Mouse (Mus musculus) heart, postnatal 0 days (tissue): ENCODE data around the gene Osbpl6.

Experiments
- CTCF ChIP-seq: IDR thresholded peaks from 2 replicates; pipeline ENCODE4 v1.5.1; 2016; ENCODE audit warnings: antibody characterized with exemption, control low read depth, low read depth
- EP300 ChIP-seq: IDR thresholded peaks from 2 replicates; pipeline ENCODE4 v1.6.1; 2016; ENCODE audit warnings: antibody characterized with exemption, low read depth

GRCm38 (mm10) chr2:76606704-76607103 is 200.4 kb downstream of the Osbpl6 start:
- TF ChIP-seq EP300, result no peak
- no peak for TF ChIP-seq CTCF
